Mouse (Mus musculus) left cerebral cortex, postnatal 10 days (tissue): ENCODE data around the gene Fyb. TPM values are rescaled to one million over a fixed set of nuclear protein-coding genes. Genes with fewer than 3 reads are reported as not detected.

Source experiments
- DNase-seq, 2 experiments: peaks; one replicate each; pipeline ENCODE4 v3.0.0; 2021 to 2022; ENCODE audit warnings: low spot score in 2 of 2, mixed read lengths in 1 of 2; ENCODE audit errors: extremely low spot score in 1 of 2
- intact Hi-C: fragments of 180-260 bp; cut with DNase I; formaldehyde crosslinking; loops from one replicate; pipeline ENCODE4 v1.15.1; 2025
- total RNA-seq, 2 experiments: library from RNA; stranded (reverse); gene quantifications; 2 replicates each; pipeline ENCODE4 v1.2.3; 2021

Fyb gene
- total RNA-seq, 2 experiments from 2014 or later: 8.7 to 9.4 TPM

DNA sequence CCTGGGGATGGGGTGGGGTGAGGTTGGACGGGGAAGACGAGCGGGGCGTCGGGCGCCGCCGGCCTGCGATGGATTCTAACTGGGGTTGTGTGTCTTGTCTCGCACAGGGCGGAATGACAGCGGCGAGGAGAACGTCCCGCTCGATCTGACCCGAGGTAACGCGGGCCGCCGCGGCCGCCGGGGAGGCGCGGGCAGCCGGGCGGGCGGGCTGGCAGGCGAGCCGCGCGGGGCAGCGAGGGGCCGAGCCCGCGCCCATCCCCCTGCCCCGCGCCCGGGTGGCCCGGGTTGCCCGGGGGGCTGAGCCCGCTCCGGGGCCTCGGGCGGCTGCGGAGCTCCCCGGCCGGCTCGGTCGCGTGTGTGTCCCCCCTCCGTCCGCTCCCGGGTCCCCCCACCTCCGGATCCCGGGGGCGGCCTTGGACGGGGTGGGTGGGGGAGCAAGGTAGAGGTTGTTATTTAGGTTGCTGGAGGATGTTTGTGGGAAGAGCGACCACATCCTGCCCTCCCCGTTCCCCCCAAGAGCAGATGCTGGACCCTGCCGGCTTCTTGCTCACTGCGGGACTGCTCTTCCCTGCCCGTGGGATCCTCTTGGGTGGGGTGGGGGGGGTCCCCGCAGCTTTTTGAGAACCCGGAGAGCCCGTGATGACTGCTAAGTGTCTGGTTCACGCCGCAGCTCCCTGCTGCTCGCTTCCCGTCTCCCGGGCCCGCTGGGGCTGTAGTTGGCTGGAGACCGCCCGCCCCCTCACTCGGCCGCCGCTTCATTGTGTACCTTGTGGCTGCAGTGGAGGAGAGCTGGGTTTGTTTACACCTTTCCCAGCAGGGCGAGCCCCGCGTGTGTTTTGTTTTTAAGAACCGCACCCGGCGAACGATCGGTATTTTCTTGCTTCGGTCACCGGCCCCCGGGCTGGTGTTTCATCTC, 186.1 kb downstream of the Fyb start:
- intact Hi-C loops: no loop called here
- peak in 1 of 2 experiments; percentile 81 for DNase-seq

GRCm38 (mm10) chr15:6709618-6710017, 187.0 kb downstream of the Fyb start:
- intact Hi-C loops: no loop called here

DNA sequence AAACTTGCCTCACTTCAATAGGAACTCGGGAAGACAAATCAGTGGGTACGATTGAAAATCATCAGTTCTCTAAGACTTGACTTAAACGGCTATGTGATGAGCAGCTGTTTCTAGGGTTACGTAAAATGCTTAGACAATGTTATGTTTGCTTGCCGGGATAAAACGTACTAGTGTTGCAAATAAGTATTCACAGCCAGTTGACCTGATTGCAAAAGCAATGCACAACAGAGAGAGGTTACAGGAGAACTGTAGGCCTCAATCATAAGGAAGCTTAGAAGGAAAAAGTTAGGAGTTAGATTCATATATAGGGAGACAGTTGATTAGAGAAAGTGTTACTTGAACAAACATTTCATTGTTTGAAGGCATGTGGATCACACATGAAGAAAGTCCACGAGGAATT, 187.7 kb downstream of the Fyb start:
- DNase-seq: no peak
- intact Hi-C loops: no loop called here

More at GRCm38 (mm10) chr15:6709618-6710017, 187.0 kb downstream of the Fyb start:
- DNase-seq: no peak

DNA sequence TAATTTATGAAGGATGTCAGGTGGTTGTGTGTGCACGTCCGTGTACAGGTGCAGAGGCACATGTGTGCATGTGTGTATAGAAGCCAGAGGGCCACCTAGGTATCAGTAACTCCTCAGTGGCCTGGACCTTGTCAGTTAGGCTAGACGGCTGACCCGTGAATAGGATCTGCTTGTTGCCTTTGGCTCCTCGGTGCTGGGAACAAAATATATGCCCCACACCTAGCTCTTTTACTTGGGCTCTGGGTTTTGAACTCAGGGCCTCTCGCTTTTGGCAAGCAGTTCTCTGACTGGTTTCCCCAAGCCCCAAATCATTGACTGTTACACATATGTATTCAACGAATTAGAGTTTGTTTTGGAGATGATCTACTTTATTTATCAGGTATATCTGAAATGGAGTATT, 188.6 kb downstream of the Fyb start:
- DNase-seq: no peak
- intact Hi-C loops: no loop called here

Other genes starting within 250 kb of the Fyb start
- gene Dab2, start 223.1 kb upstream of the Fyb start, total RNA-seq: 10 to 100 TPM; 17.0 to 26.1 TPM
- not detected for gene C9, start 77.5 kb upstream of the Fyb start, total RNA-seq
- 10 to 100 TPM; 33.9 to 34.2 TPM for gene Rictor, start 185.5 kb downstream of the Fyb start, total RNA-seq